In genomic region chr11:59810480-59811158, GRCm38 (mm10) we compare ENCODE assay signal across 8 mouse cellular contexts. TPM values are rescaled to one million over a fixed set of nuclear protein-coding genes. Genes with fewer than 3 reads are reported as not detected.
DNase-seq lines count a peak whose midpoint lies in the region; ATAC-seq and TF ChIP-seq lines count a peak whose summit lies in the region.

No protein-coding gene starts in this region.

- ATAC-seq in hindbrain, embryonic 12.5 days (ENCODE audit: low FRiP score): no peak
- no peak for ATAC-seq in midbrain, embryonic 14.5 days (ENCODE audit: low FRiP score, low TSS enrichment)

- no peak for TF ChIP-seq POLR2A in kidney, adult 2 months (IDR thresholded peaks at IDR 0.05; ENCODE audit: low read depth, low read length)
- peak; percentile 22 to 70; a peak in 3 of 4 replicates for TF ChIP-seq POLR2A in MEL (IDR thresholded peaks at IDR 0.05; ENCODE audit: control insufficient read depth in 1 of 2, insufficient read depth in 1 of 2, low read depth in 1 of 2, low read length in 2 of 2, poor library complexity in 1 of 2)

- H3K27ac ChIP-seq in kidney, adult 2 months (ENCODE audit: insufficient read depth, low read depth, low read length): peak overlapping the region; percentile 100
- H3K27ac ChIP-seq in MEL (ENCODE audit: control insufficient read depth, low read depth, low read length): peak overlapping the region; percentile 94
- H3K27ac ChIP-seq in hindbrain, embryonic 12.5 days: peak overlapping the region; percentile 97
- H3K27ac ChIP-seq in midbrain, embryonic 14.5 days (replicated peaks; ENCODE audit: low read depth, low read length): peak overlapping the region; percentile 99; the same call in 1 of the 2 replicates

- H3K27me3 ChIP-seq in kidney, adult 2 months (replicated peaks; ENCODE audit: control insufficient read depth, insufficient read depth, low read length): no peaks in the 10 kb centered on the region
- H3K27me3 ChIP-seq in MEL (ENCODE audit: control insufficient read depth in 1 of 2, insufficient read depth in 2 of 2, low read length in 2 of 2): no peaks in the 10 kb centered on the region
- H3K27me3 ChIP-seq in hindbrain, embryonic 12.5 days: no peaks in the 10 kb centered on the region
- H3K27me3 ChIP-seq in midbrain, embryonic 14.5 days (ENCODE audit: control insufficient read depth, insufficient read depth, low read length): no peaks in the 10 kb centered on the region

- H3K4me3 ChIP-seq in kidney, adult 2 months (ENCODE audit: insufficient read depth, low read depth, low read length): peak overlapping the region; percentile 80
- H3K4me3 ChIP-seq in MEL (ENCODE audit: control insufficient read depth in 1 of 2, insufficient read depth in 1 of 2, low read depth in 2 of 2, low read length in 2 of 2): peak overlapping the region; percentile 64 to 88
- H3K4me3 ChIP-seq in hindbrain, embryonic 12.5 days: peak overlapping the region; percentile 78
- H3K4me3 ChIP-seq in midbrain, embryonic 14.5 days (replicated peaks; ENCODE audit: low read depth, low read length): peak overlapping the region; percentile 79

- no peaks in the 10 kb centered on the region for H3K36me3 ChIP-seq in kidney, adult 2 months (ENCODE audit: control insufficient read depth, insufficient read depth, low read length)
- peaks cover 0 to 7% of the 10 kb centered on the region in 2 experiments; a peak in 3 of 4 replicates for H3K36me3 ChIP-seq in MEL (ENCODE audit: control insufficient read depth in 1 of 2, insufficient read depth in 2 of 2, low read length in 2 of 2)
- peaks cover 23% of the 10 kb centered on the region for H3K36me3 ChIP-seq in hindbrain, embryonic 12.5 days
- peaks cover 22% of the 10 kb centered on the region for H3K36me3 ChIP-seq in midbrain, embryonic 14.5 days (ENCODE audit: control insufficient read depth, insufficient read depth, low read length)

- no peaks in the 10 kb centered on the region for H3K9me3 ChIP-seq in MEL (replicated peaks; ENCODE audit: insufficient read depth, low read length)
- no peaks in the 10 kb centered on the region for H3K9me3 ChIP-seq in hindbrain, embryonic 12.5 days (replicated peaks)
- no peaks in the 10 kb centered on the region for H3K9me3 ChIP-seq in midbrain, embryonic 14.5 days (ENCODE audit: control insufficient read depth, low read length)

- H3K4me1 ChIP-seq in kidney, adult 2 months (ENCODE audit: control insufficient read depth, insufficient read depth, low read length): peaks cover 9% of the 10 kb centered on the region; the same call in 1 of the 2 replicates
- peaks cover 3 to 12% of the 10 kb centered on the region in 2 experiments; a peak in 3 of 4 replicates for H3K4me1 ChIP-seq in MEL (ENCODE audit: control insufficient read depth in 1 of 2, insufficient read depth in 2 of 2, low read length in 2 of 2)
- peaks cover 9% of the 10 kb centered on the region for H3K4me1 ChIP-seq in hindbrain, embryonic 12.5 days
- peaks cover 10% of the 10 kb centered on the region for H3K4me1 ChIP-seq in midbrain, embryonic 14.5 days (ENCODE audit: control insufficient read depth, insufficient read depth, low read length)

- no peak for TF ChIP-seq CTCF in kidney, adult 2 months (conservative IDR thresholded peaks at IDR 0.05; ENCODE audit: insufficient read depth, insufficient read length, low read depth, low read length)
- TF ChIP-seq CTCF in MEL (IDR thresholded peaks at IDR 0.05 in 2 of 3, conservative IDR thresholded peaks at IDR 0.05 in 1 of 3; ENCODE audit: control insufficient read depth in 1 of 3, insufficient read depth in 1 of 3, low read depth in 2 of 3, low read length in 3 of 3, poor library complexity in 1 of 3, severe bottlenecking in 1 of 3): 0 out of 6 replicates have a peak, but pooled peaks of 1 of the 3 experiments have one; percentile 6

- 49% methylated on average over 14 of the region's 14 CpGs for WGBS in kidney, adult 2 months
- 65% methylated on average over 14 of the region's 14 CpGs for WGBS in hindbrain, embryonic 12.5 days
- 71% methylated on average over 14 of the region's 14 CpGs for WGBS in midbrain, embryonic 14.5 days

- no peak for DNase-seq in kidney, adult 2 months
- DNase-seq in kidney, adult 18-20 months: no peak
- peak; percentile 86 for DNase-seq in MEL (ENCODE audit: low read depth, low spot score)
- no peak for DNase-seq in midbrain, embryonic 14.5 days
- no peak for DNase-seq in yolk sac, embryonic 10.5 days (ENCODE audit: low spot score)
- DNase-seq in right cerebral cortex, postnatal 10 days (ENCODE audit: low spot score in 2 of 2): no peak
- DNase-seq in T-cell, adult 2 months (ENCODE audit: low spot score): no peak

- TF ChIP-seq EP300 in MEL (IDR thresholded peaks at IDR 0.05; ENCODE audit: low read depth in 1 of 2, low read length in 2 of 2): peak in 1 of 2 experiments; percentile 41; a peak in 1 of 4 replicates

- H3K79me2 ChIP-seq in MEL (ENCODE audit: control insufficient read depth, insufficient read depth, low read length, poor library complexity): peaks cover 17% of the 10 kb centered on the region

- peak overlapping the region; percentile 96 for H3K9ac ChIP-seq in MEL (ENCODE audit: control insufficient read depth, low read depth, low read length, poor library complexity, severe bottlenecking)
- peak overlapping the region; percentile 85; the same call in 1 of the 2 replicates for H3K9ac ChIP-seq in hindbrain, embryonic 12.5 days
- peak overlapping the region; percentile 89; the same call in 1 of the 2 replicates for H3K9ac ChIP-seq in midbrain, embryonic 14.5 days (replicated peaks; ENCODE audit: low read length)

- H3K4me2 ChIP-seq in hindbrain, embryonic 12.5 days (replicated peaks): peak overlapping the region; percentile 85
- peak overlapping the region; percentile 75 for H3K4me2 ChIP-seq in midbrain, embryonic 14.5 days (ENCODE audit: low read length)

- no peak for TF ChIP-seq RAD21 in MEL (IDR thresholded peaks at IDR 0.05; ENCODE audit: low read depth, low read length)

TF ChIP-seq in MEL, 35 proteins besides CTCF, POLR2A, EP300 and RAD21 (continues in another document):
- TF ChIP-seq ETS1 (IDR thresholded peaks at IDR 0.05; ENCODE audit: low read depth, low read length): peak; percentile 56; the same call in 1 of the 2 replicates
- TF ChIP-seq E2F4 (IDR thresholded peaks at IDR 0.05; ENCODE audit: borderline replicate concordance, low read depth, low read length): no peak
- no peak for TF ChIP-seq JUND (IDR thresholded peaks at IDR 0.05; ENCODE audit: low read depth, low read length)
- TF ChIP-seq MAZ (IDR thresholded peaks at IDR 0.05; ENCODE audit: low read depth, low read length): no peak
- peak; percentile 57 for TF ChIP-seq TCF12 (IDR thresholded peaks at IDR 0.05; ENCODE audit: low read depth, low read length)
- peak; percentile 92 for TF ChIP-seq ELF1 (IDR thresholded peaks at IDR 0.05; ENCODE audit: low read depth, low read length)
- no peak for TF ChIP-seq ZNF384 (IDR thresholded peaks at IDR 0.05; ENCODE audit: low read depth, low read length)
- no peak for TF ChIP-seq NRF1 (IDR thresholded peaks at IDR 0.05; ENCODE audit: insufficient read depth, low read depth, low read length, poor library complexity, severe bottlenecking)
- TF ChIP-seq ZMIZ1 (IDR thresholded peaks at IDR 0.05; ENCODE audit: low read depth, low read length): peak; percentile 49; the same call in 1 of the 2 replicates
- no peak for TF ChIP-seq ZKSCAN1 (IDR thresholded peaks at IDR 0.05; ENCODE audit: low read depth, low read length)
- TF ChIP-seq POLR2AphosphoS5 (IDR thresholded peaks at IDR 0.05; ENCODE audit: borderline replicate concordance, low read depth, low read length): no peak; the same call in 1 of the 2 replicates
- TF ChIP-seq UBTF (IDR thresholded peaks at IDR 0.05; ENCODE audit: borderline replicate concordance, insufficient read depth, low read depth, low read length): no peak
- peak; percentile 31; the same call in 1 of the 2 replicates for TF ChIP-seq HCFC1 (IDR thresholded peaks at IDR 0.05; ENCODE audit: low read depth, low read length)
- TF ChIP-seq CHD2 (IDR thresholded peaks at IDR 0.05; ENCODE audit: low read length): no peak
- no peak for TF ChIP-seq MAFK (IDR thresholded peaks at IDR 0.05; ENCODE audit: borderline replicate concordance, low read depth, low read length)
- peak; percentile 8; the same call in 1 of the 2 replicates for TF ChIP-seq GATA1 (IDR thresholded peaks at IDR 0.05; ENCODE audit: low read depth, low read length)

RNA-seq across cellular contexts. Expression of gene Flcn, which starts 0.8 kb away (rescaled TPM):
- polyA plus RNA-seq in kidney, adult 2 months (2012; rRNA removed): 45.6 and 48.9 TPM in 2 replicates
- total RNA-seq in MEL (2012; rRNA removed): 33.7 and 36.3 TPM in 2 replicates
- polyA plus RNA-seq in MEL (2012; ENCODE audit: insufficient read depth in 1 of 2, insufficient read length in 2 of 2, low read depth in 1 of 2, low replicate concordance in 2 of 2, missing spikeins in 1 of 2): 10 to 100 TPM in 1 of 2 experiments, not detected in 1; 36.1 TPM
- polyA plus RNA-seq in hindbrain, embryonic 12.5 days (2016; fragmentation: Nextera tagmentation; extraction: Ambion mirVana): 34.1 and 36.2 TPM in 2 replicates
- polyA plus RNA-seq in midbrain, embryonic 14.5 days (2014; fragmentation: Nextera tagmentation; extraction: Ambion mirVana): 35.9 and 41.1 TPM in 2 replicates

RNA-seq across cellular contexts. Expression of gene Pld6, which starts 23.2 kb away (rescaled TPM):
- 2.6 and 3.8 TPM in 2 replicates for polyA plus RNA-seq in kidney, adult 2 months (2012; rRNA removed)
- total RNA-seq in MEL (2012; rRNA removed): 2.0 and 3.1 TPM in 2 replicates
- 1 to 10 TPM in 1 of 2 experiments, not detected in 1; 5.5 TPM for polyA plus RNA-seq in MEL (2012; ENCODE audit: insufficient read depth in 1 of 2, insufficient read length in 2 of 2, low read depth in 1 of 2, low replicate concordance in 2 of 2, missing spikeins in 1 of 2)
- 1.2 and 1.5 TPM in 2 replicates for polyA plus RNA-seq in hindbrain, embryonic 12.5 days (2016; fragmentation: Nextera tagmentation; extraction: Ambion mirVana)
- polyA plus RNA-seq in midbrain, embryonic 14.5 days (2014; fragmentation: Nextera tagmentation; extraction: Ambion mirVana): 3.0 and 5.4 TPM in 2 replicates

RNA-seq across cellular contexts. Expression of gene Nt5m, which starts 28.6 kb away (rescaled TPM):
- polyA plus RNA-seq in kidney, adult 2 months (2012; rRNA removed): 36.2 and 39.3 TPM in 2 replicates
- total RNA-seq in MEL (2012; rRNA removed): 22.2 and 26.6 TPM in 2 replicates
- polyA plus RNA-seq in MEL (2012; ENCODE audit: insufficient read depth in 1 of 2, insufficient read length in 2 of 2, low read depth in 1 of 2, low replicate concordance in 2 of 2, missing spikeins in 1 of 2): 10 to 100 TPM in 1 of 2 experiments, not detected in 1; 29.1 TPM
- 44.1 and 47.7 TPM in 2 replicates for polyA plus RNA-seq in hindbrain, embryonic 12.5 days (2016; fragmentation: Nextera tagmentation; extraction: Ambion mirVana)
- polyA plus RNA-seq in midbrain, embryonic 14.5 days (2014; fragmentation: Nextera tagmentation; extraction: Ambion mirVana): 68.2 and 73.5 TPM in 2 replicates

RNA-seq across cellular contexts. Expression of gene Cops3, which starts 29.0 kb away (rescaled TPM):
- 19.7 and 22.7 TPM in 2 replicates for polyA plus RNA-seq in kidney, adult 2 months (2012; rRNA removed)
- total RNA-seq in MEL (2012; rRNA removed): 180 and 181 TPM in 2 replicates
- 100 to 1,000 TPM in 1 of 2 experiments, not detected in 1; 198 TPM for polyA plus RNA-seq in MEL (2012; ENCODE audit: insufficient read depth in 1 of 2, insufficient read length in 2 of 2, low read depth in 1 of 2, low replicate concordance in 2 of 2, missing spikeins in 1 of 2)
- 205 and 207 TPM in 2 replicates for polyA plus RNA-seq in hindbrain, embryonic 12.5 days (2016; fragmentation: Nextera tagmentation; extraction: Ambion mirVana)
- polyA plus RNA-seq in midbrain, embryonic 14.5 days (2014; fragmentation: Nextera tagmentation; extraction: Ambion mirVana): 200 and 213 TPM in 2 replicates
